Mouse (Mus musculus): Measurements from ENCODE around the gene Rsc1a1. TPM values are rescaled to one million over a fixed set of nuclear protein-coding genes. Genes with fewer than 3 reads are reported as not detected.

Gene Rsc1a1
- total RNA-seq, 2 experiments from 2014 or later: not detected

GRCm38 (mm10) chr4:141658846-141659484 lies 26.4 kb downstream of the Rsc1a1 start:
- ATAC-seq (replicated peaks; ENCODE audit: low FRiP score, poor library complexity, severe bottlenecking): no peak

GRCm38 (mm10) chr4:141656932-141657331 lies 28.5 kb downstream of the Rsc1a1 start:
- ATAC-seq (replicated peaks; ENCODE audit: low FRiP score, poor library complexity, severe bottlenecking): no peak

DNA sequence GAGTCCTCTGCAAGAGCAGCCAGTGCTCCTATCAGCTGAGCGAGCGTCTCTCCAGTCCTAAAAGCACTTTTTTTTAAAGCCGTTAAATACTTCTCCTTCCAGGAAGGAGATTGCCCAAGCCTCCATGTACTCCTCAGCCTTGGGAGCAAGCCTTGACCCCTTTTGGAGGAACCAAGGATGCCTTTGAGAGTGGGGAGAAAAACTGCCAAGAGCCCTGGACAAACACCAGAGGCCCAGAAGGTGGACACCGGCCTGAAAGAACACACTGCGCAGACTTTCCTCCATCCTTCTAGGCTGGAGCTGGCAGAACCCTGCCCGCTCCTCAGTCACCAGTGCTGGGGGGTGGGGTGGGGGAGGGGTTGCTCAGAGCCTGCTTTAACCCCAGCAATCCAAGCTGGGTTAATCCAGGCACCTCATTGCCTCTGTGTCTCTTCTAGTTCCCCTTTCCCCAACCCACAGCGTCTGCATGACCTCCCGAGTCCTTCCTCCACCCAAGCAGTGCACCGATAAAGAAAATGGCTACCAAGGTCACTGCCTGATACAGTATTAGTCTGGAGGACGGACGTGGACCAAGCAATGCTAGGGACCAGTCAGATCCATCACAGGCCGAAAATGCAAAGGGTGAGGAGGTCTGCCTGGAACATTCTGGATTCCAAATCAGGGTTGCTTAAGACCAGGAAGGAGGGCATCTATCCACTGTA lies 29.3 kb downstream of the Rsc1a1 start:
- no peak for ATAC-seq (replicated peaks; ENCODE audit: low FRiP score, poor library complexity, severe bottlenecking)

- ATAC-seq (replicated peaks; ENCODE audit: low FRiP score, poor library complexity, severe bottlenecking): no peak
Observed at GRCm38 (mm10) chr4:141654509-141654908, 30.9 kb downstream of the Rsc1a1 start.

DNA sequence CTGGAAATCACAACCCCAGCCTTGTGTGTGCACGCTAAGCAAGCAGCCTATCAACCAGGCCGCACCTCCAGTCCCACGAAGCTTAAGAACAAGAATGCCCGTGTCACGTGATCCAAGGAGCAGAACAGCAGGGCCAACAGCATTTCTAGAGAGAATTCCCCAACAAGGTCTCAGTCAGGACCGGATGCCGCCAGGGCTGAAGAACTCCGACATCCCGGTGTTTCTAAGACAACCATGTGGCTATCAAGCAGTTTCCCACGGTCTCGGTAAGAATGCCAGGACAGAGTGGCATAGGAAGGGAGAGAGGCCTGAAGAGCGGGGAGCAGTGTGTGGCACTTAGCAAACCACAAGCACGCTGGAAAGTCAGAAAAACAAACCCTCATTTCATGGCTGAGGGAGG lies 31.6 kb downstream of the Rsc1a1 start:
- ATAC-seq (replicated peaks; ENCODE audit: low FRiP score, poor library complexity, severe bottlenecking): no peak

DNA sequence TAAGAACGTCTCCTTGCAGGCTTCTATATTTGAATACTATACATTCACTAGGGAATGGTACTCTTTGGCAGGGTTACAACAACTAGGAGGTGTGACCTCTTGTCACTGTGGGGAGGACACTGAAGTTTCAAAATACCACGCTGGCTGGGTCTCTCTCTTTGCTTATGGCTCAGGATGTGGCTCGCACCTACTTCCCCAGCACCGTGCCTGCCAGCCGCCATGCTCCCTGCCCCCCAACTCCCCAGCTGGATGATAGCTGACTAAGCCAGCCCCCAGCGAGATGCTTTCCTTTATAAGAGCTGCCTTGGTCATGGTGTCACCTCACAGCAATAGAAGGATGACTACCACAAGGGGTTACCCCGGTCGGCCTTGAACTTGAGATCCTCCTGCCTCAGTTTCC lies 32.4 kb downstream of the Rsc1a1 start:
- no peak for ATAC-seq (replicated peaks; ENCODE audit: low FRiP score, poor library complexity, severe bottlenecking)

GRCm38 (mm10) chr4:141651944-141652343 lies 33.5 kb downstream of the Rsc1a1 start:
- ATAC-seq (replicated peaks; ENCODE audit: low FRiP score, poor library complexity, severe bottlenecking): no peak

DNA sequence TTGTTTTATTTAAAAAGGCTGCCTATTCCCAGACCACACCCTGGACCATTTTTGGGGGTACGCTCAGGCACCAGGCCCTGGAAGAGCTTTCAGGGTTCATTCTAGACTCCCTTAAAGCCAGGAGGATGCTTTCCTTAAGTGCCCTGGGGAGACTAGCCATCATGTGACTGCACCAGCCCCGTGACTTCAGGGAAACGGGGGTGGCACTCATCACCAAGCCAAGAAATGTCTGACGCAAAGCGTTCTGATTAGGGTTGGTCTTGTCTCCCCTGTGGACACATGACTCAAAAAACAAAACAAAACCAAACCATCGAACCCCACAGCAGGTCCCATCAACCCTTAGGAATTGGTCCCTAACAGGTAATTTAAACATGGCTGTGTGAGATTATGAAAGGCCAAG lies 34.1 kb downstream of the Rsc1a1 start:
- no peak for ATAC-seq (replicated peaks; ENCODE audit: low FRiP score, poor library complexity, severe bottlenecking)

DNA sequence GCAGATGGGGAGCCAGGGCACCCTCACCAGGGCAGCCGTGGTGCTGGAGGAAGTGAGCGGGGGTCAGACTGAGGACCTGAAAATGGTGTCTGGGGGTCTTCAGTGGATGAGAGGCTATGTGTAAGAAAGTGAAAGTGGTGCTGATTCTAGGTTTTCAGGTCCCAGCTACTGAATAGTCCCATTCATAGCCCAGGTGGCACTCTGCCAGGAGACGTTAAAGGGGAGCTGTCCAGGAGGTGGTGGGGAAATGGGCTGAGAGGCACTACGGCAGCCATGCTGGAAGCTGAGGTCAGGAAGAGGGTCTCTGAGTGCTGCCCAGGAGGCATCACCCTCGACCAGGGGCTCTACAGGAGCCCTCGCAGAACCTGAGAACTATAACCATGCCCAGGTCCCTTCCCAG lies 36.2 kb downstream of the Rsc1a1 start:
- no peak for ATAC-seq (replicated peaks; ENCODE audit: low FRiP score, poor library complexity, severe bottlenecking)

DNA sequence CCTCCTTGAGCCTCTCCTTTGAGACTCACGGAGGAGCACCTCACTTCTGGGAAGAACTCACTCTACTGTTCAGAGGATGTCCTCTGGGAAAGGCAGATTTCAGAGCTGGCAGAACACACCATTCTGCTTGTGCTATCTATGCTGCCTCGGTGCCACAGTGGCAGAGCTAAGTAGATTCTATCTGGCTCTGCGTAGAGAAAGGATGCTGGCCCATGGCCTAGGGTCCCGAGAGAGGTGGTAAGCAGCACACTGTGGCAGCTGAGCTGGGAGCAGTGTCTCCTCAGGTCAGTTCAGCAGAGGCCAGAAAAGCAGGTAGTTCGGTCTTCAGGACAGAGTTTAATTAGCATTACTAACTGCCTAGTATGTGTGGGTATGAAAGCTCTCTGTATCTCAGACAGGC lies 37.1 kb downstream of the Rsc1a1 start:
- no peak for ATAC-seq (replicated peaks; ENCODE audit: low FRiP score, poor library complexity, severe bottlenecking)

DNA sequence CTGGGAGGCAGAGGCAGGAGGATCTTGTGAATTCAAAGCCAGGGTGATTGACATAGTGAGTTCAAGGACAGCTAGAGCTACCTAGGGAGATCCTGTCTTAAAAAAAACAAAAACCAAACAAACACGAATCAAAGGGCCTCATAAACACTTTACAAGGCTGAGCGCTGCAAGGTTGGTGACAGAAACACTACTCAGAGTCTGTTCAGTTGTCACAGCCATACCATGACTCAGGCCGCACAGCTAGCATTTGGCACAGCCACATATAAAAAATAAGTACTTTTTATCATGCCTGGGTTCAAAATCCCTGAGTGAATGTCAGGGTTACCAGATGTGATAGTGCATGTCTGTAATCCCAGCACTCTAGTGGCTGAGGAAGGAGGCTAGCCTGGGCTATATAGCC lies 38.2 kb downstream of the Rsc1a1 start:
- ATAC-seq (replicated peaks; ENCODE audit: low FRiP score, poor library complexity, severe bottlenecking): no peak

- ATAC-seq (replicated peaks; ENCODE audit: low FRiP score, poor library complexity, severe bottlenecking): no peak
Observed at GRCm38 (mm10) chr4:141645988-141646387, 39.4 kb downstream of the Rsc1a1 start.

DNA sequence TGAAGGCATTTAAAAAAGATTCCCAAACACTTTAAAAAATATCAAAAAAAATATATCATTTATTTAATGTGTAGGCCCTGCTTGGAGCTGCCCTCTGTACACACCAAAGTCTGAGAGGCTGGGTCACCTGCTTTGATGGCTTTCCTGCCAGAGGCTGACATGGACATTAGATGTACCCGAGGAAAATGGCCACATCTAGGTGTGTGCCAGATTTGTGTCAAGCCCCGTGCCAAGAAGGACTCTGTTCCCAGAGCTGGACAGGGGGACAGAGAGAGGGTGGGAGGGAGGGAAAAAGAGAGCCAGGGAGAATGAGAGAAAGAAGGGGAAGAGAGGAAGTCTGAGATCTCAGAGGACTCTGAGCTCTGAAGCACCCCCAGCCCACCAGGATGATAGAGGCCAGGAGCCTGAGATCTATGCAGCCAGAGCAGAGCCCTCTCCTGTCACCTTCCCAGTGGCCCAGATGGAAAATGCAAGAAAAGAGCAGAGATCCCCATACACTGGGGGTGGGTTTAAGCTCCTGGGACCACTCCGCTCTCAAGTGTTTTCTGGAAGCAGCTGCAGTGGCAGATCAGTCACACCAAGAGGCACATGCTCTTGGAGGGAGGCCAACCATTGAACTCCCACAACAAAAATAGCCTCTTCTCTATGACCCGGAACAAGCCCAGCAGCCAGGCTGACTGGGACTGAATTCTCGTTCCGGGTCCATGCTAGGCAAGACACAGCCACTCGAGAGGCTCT lies 42.1 kb downstream of the Rsc1a1 start:
- no peak for ATAC-seq (replicated peaks; ENCODE audit: low FRiP score, poor library complexity, severe bottlenecking)

DNA sequence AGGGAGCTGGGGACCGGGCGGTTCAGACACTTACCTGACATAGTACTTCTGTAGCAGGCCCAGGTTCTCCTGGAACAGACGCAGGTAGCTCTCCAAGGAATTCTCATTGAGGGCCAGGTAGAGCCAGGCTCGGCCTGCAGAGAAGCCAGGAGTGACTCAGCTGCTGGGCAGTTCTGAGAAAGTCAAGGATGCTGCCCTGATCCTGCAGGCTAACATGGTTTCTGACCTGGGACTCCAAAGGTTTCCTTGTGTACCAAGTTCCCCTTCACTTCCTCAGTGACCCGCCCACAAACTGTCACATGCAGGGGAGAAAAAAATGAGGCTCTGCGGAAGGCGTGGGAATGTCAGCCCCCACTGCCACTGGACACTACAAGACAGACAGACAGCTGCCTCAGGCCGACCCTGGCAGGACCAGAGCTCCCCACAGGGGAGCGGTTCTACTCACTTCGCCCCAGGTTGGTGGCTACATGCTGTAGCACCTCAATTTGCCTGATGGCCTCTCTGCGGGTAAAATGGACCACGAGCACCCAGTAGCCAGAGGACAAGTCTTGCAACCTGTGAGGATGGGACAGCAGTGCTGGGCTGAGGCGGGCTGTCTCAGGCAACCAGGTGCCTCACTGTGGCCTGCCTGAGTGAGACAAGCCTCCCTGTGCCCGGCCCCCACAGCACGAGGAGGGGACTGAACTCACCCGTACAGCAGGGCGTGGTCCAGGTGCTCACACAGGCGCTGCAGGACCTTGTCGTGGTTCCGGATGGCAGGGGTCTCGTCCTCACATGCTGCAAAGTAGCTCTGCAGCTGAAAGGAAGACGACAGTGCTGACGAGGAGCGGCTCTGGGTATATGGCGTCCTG lies 43.2 kb downstream of the Rsc1a1 start:
- ATAC-seq (replicated peaks; ENCODE audit: low FRiP score, poor library complexity, severe bottlenecking): 0 out of 2 replicates have a peak, but pooled peaks have one; percentile 21

DNA sequence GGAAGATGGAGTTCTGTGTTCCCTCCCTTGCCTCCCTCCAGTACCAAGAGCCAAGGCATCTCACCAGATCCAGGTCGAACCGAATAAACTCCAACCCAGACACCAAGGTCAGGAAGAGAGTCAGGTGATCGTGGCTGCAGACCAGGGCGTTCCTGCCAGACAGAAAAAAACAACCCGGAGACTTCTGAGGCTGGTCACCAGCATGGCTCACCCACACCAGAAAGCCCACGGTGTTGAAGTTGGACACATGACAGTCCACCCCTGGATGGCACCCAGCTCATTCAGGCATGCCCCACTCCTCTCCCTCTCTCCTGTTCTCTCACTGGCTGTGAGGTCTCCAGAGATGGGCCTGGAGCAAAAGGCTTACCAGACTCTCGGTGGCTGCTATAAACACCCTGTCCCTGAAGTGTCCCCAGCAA lies 44.0 kb downstream of the Rsc1a1 start:
- ATAC-seq (replicated peaks; ENCODE audit: low FRiP score, poor library complexity, severe bottlenecking): no peak

- ATAC-seq (replicated peaks; ENCODE audit: low FRiP score, poor library complexity, severe bottlenecking): no peak
Observed at GRCm38 (mm10) chr4:141639474-141639873, 45.9 kb downstream of the Rsc1a1 start.

DNA sequence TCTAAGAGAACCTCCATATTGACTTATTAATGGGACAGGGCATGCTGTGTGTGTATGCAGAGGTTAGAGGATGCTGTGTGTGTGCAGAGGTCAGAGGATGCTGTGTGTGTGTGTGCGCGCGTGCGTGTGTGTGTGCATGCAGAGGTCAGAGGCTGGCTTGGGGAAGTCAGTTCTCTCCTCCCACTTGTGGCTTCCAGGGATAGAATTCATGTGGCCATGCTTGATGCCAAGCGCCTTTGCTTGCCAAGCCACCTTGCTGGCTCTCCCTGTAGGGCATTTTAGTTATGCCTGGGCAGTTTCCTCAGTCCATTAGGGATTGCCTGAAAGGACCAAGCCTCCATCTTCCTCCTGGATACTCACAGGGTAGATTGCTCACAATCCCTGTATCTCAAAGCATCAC lies 48.7 kb downstream of the Rsc1a1 start:
- no peak for ATAC-seq (replicated peaks; ENCODE audit: low FRiP score, poor library complexity, severe bottlenecking)

DNA sequence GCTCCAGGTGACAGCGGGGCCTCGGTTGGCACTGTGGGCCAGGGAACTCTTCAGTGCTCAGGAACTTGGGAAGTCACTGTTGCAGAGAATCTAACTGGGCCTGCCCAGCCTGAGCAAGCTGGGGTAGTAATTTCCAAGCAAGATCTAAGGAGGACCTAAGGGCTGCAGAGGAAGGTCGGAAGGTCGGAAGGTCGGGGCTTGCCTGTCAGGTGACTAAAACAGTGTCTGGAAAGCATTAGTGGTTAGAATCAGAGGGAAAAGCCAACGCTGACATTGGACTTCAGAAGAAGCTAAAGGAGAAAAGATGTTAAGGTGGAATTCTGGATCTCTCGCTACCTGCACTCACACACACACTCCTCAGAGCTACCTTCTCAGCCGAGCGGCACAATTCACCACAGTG lies 49.4 kb downstream of the Rsc1a1 start:
- no peak for ATAC-seq (replicated peaks; ENCODE audit: low FRiP score, poor library complexity, severe bottlenecking)

Data from erythroid progenitor cell, adult 5-6 weeks (primary cell).